Mouse (Mus musculus) lung, postnatal 36 days (tissue): Measurements from ENCODE around the gene Musk.

Source experiments
- DNase-seq: peaks from one replicate; pipeline ENCODE4 v3.0.0; 2022; ENCODE audit warnings: mixed read lengths

Musk gene

DNA sequence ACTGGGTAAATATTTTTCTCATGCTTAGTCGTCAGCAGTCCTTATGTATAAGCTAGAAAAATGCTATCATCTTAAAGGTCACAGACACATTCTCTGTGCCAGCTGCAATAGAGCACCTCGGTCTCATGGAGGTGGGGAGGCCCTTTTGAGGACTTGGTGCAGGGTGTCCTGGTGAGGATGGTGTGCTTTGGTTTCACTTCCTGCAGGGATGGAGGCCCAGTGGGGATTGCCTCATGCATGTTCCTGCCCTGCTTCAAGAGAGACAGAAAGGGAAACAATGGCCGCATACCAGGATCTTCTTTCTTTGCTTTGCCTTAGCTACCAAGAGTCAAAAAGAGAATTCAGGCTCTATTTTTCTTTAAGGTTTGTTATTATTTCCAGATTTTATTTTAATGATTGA lies 31.8 kb downstream of the Musk start:
- no peak for DNase-seq

GRCm38 (mm10) chr4:58320293-58320692 lies 34.5 kb downstream of the Musk start:
- no peak for DNase-seq

DNA sequence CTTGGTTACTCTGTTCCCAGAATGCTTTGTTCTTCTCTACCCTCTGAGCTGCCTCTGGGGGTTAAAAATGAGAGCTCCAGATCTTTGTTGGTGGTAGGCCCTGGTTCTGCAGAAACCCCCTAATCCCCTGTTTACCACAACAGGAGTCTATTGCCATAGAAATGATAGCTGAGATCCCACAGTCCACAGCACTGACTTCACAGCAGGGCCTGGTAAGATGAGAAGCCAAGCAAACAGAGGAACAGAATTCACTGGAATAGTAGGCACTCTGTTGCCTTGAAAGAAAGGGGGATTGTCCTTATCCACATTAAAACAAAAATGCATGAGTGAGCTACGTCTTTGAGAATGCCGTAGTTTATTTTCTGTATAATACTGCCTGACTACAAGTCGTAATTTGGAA lies 41.0 kb downstream of the Musk start:
- no peak for DNase-seq

- DNase-seq: no peak
These were observed 42.5 kb downstream of the Musk start for GRCm38 (mm10) chr4:58328231-58328630.

- no peak for DNase-seq
These were observed 44.3 kb downstream of the Musk start for GRCm38 (mm10) chr4:58330016-58330415.

- peak; percentile 69 for DNase-seq
These were observed 45.3 kb downstream of the Musk start for GRCm38 (mm10) chr4:58330864-58331638.

DNA sequence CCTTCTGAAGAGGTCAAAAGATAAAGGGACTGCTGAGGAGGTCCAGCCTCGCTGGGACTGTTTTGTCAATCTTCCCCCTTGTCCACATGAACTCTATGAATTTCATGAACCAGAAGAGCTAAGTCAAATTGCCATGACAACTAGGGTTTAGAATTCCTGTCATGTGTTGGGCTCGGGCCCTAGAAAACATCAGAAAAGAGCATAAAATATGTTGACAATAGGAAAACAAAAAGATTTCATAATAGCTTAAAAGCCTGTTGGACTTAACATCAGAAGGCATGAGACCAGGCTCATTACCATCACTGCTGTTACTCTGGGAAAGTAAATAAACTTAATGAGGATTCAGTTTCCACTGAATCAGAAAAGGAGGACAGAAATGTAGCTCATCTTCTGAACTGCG lies 46.6 kb downstream of the Musk start:
- DNase-seq: no peak

GRCm38 (mm10) chr4:58336227-58336626 lies 50.5 kb downstream of the Musk start:
- DNase-seq: no peak

- no peak for DNase-seq
These were observed 53.5 kb downstream of the Musk start for GRCm38 (mm10) chr4:58339226-58339625.

DNA sequence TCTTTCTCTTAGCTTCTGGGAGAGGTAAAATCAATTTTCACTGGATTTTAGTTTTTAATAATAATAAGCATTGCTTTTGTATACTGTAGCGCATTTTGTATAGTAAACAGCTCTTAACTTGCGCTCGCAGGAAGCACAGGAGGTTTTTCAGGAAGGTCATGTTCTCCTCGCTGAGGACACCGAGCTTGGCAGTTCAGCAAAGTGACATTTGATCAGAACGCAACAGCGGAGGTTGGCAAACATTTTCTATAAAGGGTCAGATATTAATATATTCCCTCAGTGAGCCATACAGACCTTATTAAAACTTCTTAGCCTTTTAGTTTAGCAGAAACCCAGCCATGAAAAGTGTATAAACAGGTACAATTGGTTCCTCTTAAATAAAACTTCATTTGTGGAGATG lies 64.4 kb downstream of the Musk start:
- DNase-seq: no peak

DNA sequence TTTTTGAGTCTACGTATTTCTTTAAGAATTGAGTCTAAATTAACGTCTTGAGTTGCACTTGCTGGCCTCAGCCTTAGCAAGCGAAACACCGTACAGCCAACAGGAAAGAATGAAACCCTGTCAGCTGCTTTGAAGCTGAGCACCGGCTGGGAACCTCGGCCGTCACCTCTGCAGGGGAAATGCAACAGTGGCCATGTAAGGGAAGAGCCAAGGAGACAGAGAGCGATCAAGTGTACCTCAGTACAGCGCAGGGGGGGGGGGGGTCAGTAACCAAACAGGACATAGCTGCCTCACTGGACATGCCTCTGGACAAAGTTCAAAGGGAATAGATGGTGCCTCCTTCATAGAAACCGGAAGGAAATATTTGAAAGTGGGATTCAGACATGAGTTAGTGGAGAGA lies 65.4 kb downstream of the Musk start:
- no peak for DNase-seq

GRCm38 (mm10) chr4:58351590-58351989 lies 65.8 kb downstream of the Musk start:
- DNase-seq: no peak

GRCm38 (mm10) chr4:58358996-58359395 lies 73.2 kb downstream of the Musk start:
- no peak for DNase-seq

- DNase-seq: no peak
These were observed 79.6 kb downstream of the Musk start for GRCm38 (mm10) chr4:58365321-58365720.

- no peak for DNase-seq
These were observed 85.3 kb downstream of the Musk start for GRCm38 (mm10) chr4:58371106-58371505.

DNA sequence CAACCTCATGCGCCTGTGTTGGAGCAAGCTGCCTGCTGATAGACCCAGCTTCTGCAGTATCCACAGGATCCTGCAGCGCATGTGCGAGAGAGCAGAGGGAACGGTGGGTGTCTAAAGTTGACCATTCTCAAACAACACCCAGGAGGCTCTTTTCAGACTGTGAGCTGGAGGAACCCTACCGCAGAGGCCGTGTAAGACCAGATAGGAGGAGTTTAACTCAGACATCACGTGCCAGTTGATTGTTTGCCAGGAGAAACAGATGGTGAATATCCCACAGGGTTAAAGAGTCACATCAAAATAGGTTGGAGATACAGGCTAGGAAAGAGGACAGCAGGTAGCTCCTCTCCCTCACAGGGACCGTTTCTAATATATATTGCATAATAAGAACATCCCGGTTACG lies 87.8 kb downstream of the Musk start:
- no peak for DNase-seq

DNA sequence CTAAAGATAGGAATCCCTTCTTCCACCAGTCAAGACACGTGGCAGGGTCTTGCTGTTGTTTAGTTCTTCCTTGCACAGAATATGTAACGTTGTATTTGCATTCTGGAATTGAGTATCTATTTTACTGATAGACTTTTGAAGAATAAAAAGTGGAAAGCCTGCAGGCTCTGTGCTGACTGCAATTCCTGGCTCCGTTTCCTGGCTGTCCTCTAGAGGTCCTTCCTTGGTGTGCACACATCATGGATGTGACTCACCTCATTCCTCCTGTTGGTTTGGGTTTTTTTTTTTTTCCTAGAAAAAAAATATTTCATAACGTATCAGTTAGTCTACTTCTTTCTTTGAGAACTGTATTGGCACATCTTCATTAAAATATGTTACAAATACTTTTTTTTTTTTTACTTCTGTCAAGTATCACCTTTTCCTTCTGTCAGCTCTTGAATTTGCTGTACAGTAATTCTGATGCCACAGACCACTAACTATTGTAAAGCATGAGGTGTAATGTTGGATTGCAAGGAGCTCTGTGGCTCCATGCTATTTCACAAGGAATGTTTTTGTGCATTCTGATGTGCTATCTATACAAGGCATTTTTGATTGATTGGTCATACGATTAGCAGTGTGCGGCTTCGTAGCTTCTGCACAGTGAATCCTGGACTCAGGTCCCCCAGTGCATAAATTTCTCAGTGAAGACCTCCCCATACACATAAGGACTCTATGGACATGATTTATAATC lies 88.5 kb downstream of the Musk start:
- peak; percentile 39 for DNase-seq

- no peak for DNase-seq
These were observed 93.4 kb downstream of the Musk start for GRCm38 (mm10) chr4:58379186-58379585.

GRCm38 (mm10) chr4:58400861-58401341 lies 115.1 kb downstream of the Musk start:
- peak; percentile 56 for DNase-seq

DNA sequence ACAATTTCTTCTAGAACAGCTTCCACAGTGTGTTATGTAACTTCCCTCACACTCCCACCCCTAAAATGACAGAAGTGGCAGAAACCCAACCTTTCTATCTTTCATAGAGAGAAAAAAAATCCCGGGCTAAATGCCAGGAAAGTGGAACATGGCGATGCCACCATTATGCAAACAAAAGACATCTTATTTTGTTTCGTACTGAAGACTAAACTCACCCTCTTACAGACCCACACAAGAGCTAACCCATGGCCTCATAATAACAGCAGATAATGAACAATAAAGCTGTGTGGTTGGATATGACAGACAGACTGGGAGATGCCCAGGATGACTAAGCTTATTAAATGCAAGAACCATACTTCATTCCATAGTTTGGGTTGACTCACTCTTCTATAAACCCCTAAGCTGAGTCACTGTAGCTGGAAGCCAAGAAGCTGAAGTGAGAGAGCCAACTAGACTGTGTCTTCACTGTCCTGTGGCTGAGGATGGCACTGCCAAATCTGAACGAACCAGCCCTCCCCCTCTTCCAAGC lies 116.3 kb downstream of the Musk start:
- no peak for DNase-seq

GRCm38 (mm10) chr4:58413188-58414185 lies 127.7 kb downstream of the Musk start:
- DNase-seq: peak; percentile 64

DNA sequence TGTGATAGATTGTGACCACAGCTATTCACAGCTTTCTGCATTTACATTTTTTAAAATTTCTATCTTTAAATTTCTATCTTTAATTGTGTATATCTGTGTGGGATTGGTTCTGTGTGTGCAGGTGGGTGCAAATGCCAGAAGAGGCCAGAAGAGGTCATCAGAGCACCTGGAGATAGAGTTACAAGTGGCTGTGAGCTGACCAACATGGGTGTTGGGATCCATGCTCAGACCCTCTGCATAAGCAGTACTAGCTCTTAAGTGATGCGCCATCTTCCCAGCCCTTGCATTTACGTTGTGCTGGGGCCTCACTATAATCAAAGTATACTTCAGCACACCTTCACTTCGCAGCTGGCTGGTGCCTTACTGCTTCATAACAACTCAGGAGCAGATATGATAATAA lies 129.8 kb downstream of the Musk start:
- DNase-seq: no peak

- DNase-seq: peak; percentile 46
These were observed 131.6 kb downstream of the Musk start for GRCm38 (mm10) chr4:58417319-58417718.
